Mouse (Mus musculus) limb, embryonic 14.5 days (tissue): ENCODE measurements around the gene Slc24a5. TPM values are rescaled to one million over a fixed set of nuclear protein-coding genes. Genes with fewer than 3 reads are reported as not detected.

ENCODE experiments used
- ATAC-seq: fragments of 200-750 bp; cut with Nextera tagmentation; 2 replicates; pipeline ENCODE4 v1.8.0; 2017; ENCODE audit warnings: low read depth, moderate number of reproducible peaks, moderate TSS enrichment; ENCODE audit not compliant: low FRiP score
- DNase-seq: peaks from one replicate; pipeline ENCODE4 v3.0.0-alpha.2; 2015; ENCODE audit warnings: low spot score
- H3K27ac ChIP-seq: fragments of 300-500 bp; sonication (generic); replicated peaks from 2 replicates; pipeline ENCODE4 v1.5.1; 2014; ENCODE audit warnings: low read depth, mild to moderate bottlenecking, low read length, moderate library complexity, mixed read lengths
- H3K27me3 ChIP-seq: fragments of 300-500 bp; sonication (generic); 2 replicates; pipeline ENCODE4 v1.6.1; 2014; ENCODE audit warnings: low read length, mixed read lengths; ENCODE audit not compliant: control insufficient read depth, insufficient read depth
- H3K36me3 ChIP-seq: fragments of 300-500 bp; sonication (generic); 2 replicates; pipeline ENCODE4 v1.6.1; 2014; ENCODE audit warnings: mild to moderate bottlenecking, low read length, moderate library complexity, mixed read lengths; ENCODE audit not compliant: control insufficient read depth, insufficient read depth
- H3K4me1 ChIP-seq: fragments of 300-500 bp; sonication (generic); 2 replicates; pipeline ENCODE4 v1.6.1; 2014; ENCODE audit warnings: antibody characterized with exemption, low read length, mixed read lengths; ENCODE audit not compliant: control insufficient read depth, insufficient read depth
- H3K4me2 ChIP-seq: fragments of 300-500 bp; sonication (generic); replicated peaks from 2 replicates; pipeline ENCODE4 v1.6.1; 2014; ENCODE audit warnings: low read depth, mild to moderate bottlenecking, low read length, moderate library complexity; ENCODE audit not compliant: severe bottlenecking
- H3K4me3 ChIP-seq: fragments of 300-500 bp; sonication (generic); replicated peaks from 2 replicates; pipeline ENCODE4 v1.5.1; 2014; ENCODE audit warnings: low read length
- H3K9ac ChIP-seq: fragments of 300-500 bp; sonication (generic); 2 replicates; pipeline ENCODE4 v1.6.1; 2014; ENCODE audit warnings: mild to moderate bottlenecking, low read depth, low read length, moderate library complexity; ENCODE audit not compliant: severe bottlenecking
- H3K9me3 ChIP-seq: fragments of 300-500 bp; sonication (generic); 2 replicates; pipeline ENCODE4 v1.6.1; 2016; ENCODE audit warnings: low read length; ENCODE audit not compliant: control insufficient read depth
- POLR2A ChIP-seq: fragments of 200-500 bp; IDR thresholded peaks from 2 replicates; pipeline ENCODE4 v1.8.0; 2012; ENCODE audit warnings: inconsistent platforms, mild to moderate bottlenecking, moderate library complexity, borderline replicate concordance; ENCODE audit not compliant: insufficient read depth, insufficient read length; ENCODE audit errors: extremely low read depth
- WGBS: fragments of 180-500 bp; shearing (Covaris S2); extraction: QIAGEN DNeasy Blood & Tissue Kit; methylation state at CpG from one replicate; pipeline ENCODE4 v1.1.7; 2014; 5-methylcytosine and 5-hydroxymethylcytosine counted together
- polyA plus RNA-seq, 2 experiments: library from polyadenylated mRNA; depleted of rRNA in 1 of 2; stranded (reverse) in 1 of 2; unstranded in 1 of 2; fragments of >200 nt; fragmentation: Nextera tagmentation in 1 of 2; extraction: Ambion mirVana in 1 of 2; gene quantifications; 2 replicates each; pipeline versions ENCODE4 v1.2.1 to v1.2.3; 2012 to 2014

Gene Slc24a5
- polyA plus RNA-seq (2012; rRNA removed) = 0.86 and 0.97 TPM in 2 replicates
- polyA plus RNA-seq (2014; fragmentation: Nextera tagmentation; extraction: Ambion mirVana) = 5.9 and 6.8 TPM in 2 replicates

- Histone ChIP-seq H3K27me3 (no peaks in the 10 kb centered on the region), H3K4me3 (no peak within 1 kb of the TSS), H3K9me3 (no peaks in the 10 kb centered on the region), H3K4me1 (no peaks in the 10 kb centered on the region), H3K36me3 (no peaks in the 10 kb centered on the region), H3K4me2 (no peak within 1 kb of the TSS), H3K9ac (no peak within 1 kb of the TSS), H3K27ac (no peak within 1 kb of the TSS)
- DNase-seq = no peak
- TF ChIP-seq POLR2A = no peak
- WGBS = 68% methylated on average over 7 of the region's 10 CpGs
- ATAC-seq = no peak
These were observed at the start of gene Slc24a5 for GRCm38 (mm10) chr2:125067894-125068293. TSS of gene Slc24a5 (plus strand) at chr2:125068124.

GRCm38 (mm10) chr2:125024386-125024785, 43.5 kb upstream of the Slc24a5 start:
- no peak for TF ChIP-seq POLR2A
- Histone ChIP-seq H3K9ac (no peak overlapping the region), H3K4me1 (peaks cover 3% of the 10 kb centered on the region; the same call in 1 of the 2 replicates), H3K9me3 (no peaks in the 10 kb centered on the region), H3K4me2 (no peak overlapping the region), H3K4me3 (no peak overlapping the region), H3K27ac (no peak overlapping the region), H3K27me3 (no peaks in the 10 kb centered on the region), H3K36me3 (no peaks in the 10 kb centered on the region)
- DNase-seq (no peak), ATAC-seq (no peak)
- WGBS = 34% methylated on average over 5 of the region's 5 CpGs

GRCm38 (mm10) chr2:125026358-125027000, 41.4 kb upstream of the Slc24a5 start:
- DNase-seq = no peak
- TF ChIP-seq POLR2A = no peak
- no peak overlapping the region for H3K4me2 ChIP-seq

GRCm38 (mm10) chr2:125030591-125030990, 37.3 kb upstream of the Slc24a5 start:
- no peak for TF ChIP-seq POLR2A
- no peak overlapping the region for H3K27ac ChIP-seq
- WGBS = 71% methylated on average over 7 of the region's 7 CpGs
- no peaks in the 10 kb centered on the region for H3K36me3 ChIP-seq
- H3K4me1 ChIP-seq = peaks cover 24% of the 10 kb centered on the region
- H3K27me3 ChIP-seq = no peaks in the 10 kb centered on the region
- no peaks in the 10 kb centered on the region for H3K9me3 ChIP-seq
- H3K4me2 ChIP-seq = no peak overlapping the region
- no peak for DNase-seq
- no peak overlapping the region for H3K4me3 ChIP-seq
- ATAC-seq = no peak
- no peak overlapping the region for H3K9ac ChIP-seq

More at GRCm38 (mm10) chr2:125026358-125027000, 41.4 kb upstream of the Slc24a5 start:
- Histone ChIP-seq H3K27ac (no peak overlapping the region), H3K9me3 (no peaks in the 10 kb centered on the region), H3K9ac (no peak overlapping the region), H3K27me3 (no peaks in the 10 kb centered on the region), H3K4me1 (peaks cover 9% of the 10 kb centered on the region), H3K4me3 (no peak overlapping the region), H3K36me3 (no peaks in the 10 kb centered on the region)
- 52% methylated on average over 14 of the region's 14 CpGs for WGBS
- no peak for ATAC-seq

GRCm38 (mm10) chr2:125031111-125031510, 36.8 kb upstream of the Slc24a5 start:
- DNase-seq = no peak
- Histone ChIP-seq H3K27ac (no peak overlapping the region), H3K36me3 (no peaks in the 10 kb centered on the region), H3K4me2 (no peak overlapping the region), H3K9me3 (no peaks in the 10 kb centered on the region), H3K27me3 (no peaks in the 10 kb centered on the region), H3K9ac (no peak overlapping the region), H3K4me3 (no peak overlapping the region), H3K4me1 (peaks cover 24% of the 10 kb centered on the region)
- WGBS = 72% methylated on average over 8 of the region's 8 CpGs
- TF ChIP-seq POLR2A = no peak
- no peak for ATAC-seq
